Mouse (Mus musculus): ENCODE measurements at regions not wholly inside any gene's neighbourhood (a gene's known extent, or its start where the extent isn't known, plus 50 kb on each side); places are given as distances from the start of the nearest gene placed in this dataset.

DNA sequence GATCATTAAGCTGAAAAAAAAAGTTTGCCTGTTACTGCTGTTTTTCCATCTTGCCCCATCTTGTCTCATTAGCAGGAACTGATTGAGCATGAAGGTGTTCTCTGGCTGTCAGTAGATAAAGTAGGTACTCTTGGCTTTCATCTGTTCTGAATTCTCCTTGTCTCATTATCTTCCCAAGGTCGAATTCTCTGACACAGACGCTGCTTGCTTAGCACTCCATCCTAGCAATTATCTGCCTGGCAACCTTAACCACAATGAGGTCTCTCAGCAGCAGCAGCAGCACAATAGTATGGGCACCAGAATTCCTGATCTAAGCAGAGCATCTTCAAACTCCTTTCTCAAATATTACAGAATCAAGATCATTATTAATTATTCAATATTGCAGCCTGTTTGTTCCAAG is 52.3 kb upstream of the Cypt12 start:
- TF ChIP-seq CTCF (IDR thresholded peaks at IDR 0.05; ENCODE audit: borderline replicate concordance, extremely low read depth, insufficient read depth, insufficient read length) (no peak), POLR2A (IDR thresholded peaks at IDR 0.05; ENCODE audit: borderline replicate concordance, extremely low read depth, insufficient read depth, insufficient read length, poor library complexity, severe bottlenecking) (no peak)
